Mouse (Mus musculus): ENCODE results near the gene Sf1.
A peak's percentile ranks its signal among the peaks of the same experiment; 100 is the strongest.

Gene Sf1

DNA sequence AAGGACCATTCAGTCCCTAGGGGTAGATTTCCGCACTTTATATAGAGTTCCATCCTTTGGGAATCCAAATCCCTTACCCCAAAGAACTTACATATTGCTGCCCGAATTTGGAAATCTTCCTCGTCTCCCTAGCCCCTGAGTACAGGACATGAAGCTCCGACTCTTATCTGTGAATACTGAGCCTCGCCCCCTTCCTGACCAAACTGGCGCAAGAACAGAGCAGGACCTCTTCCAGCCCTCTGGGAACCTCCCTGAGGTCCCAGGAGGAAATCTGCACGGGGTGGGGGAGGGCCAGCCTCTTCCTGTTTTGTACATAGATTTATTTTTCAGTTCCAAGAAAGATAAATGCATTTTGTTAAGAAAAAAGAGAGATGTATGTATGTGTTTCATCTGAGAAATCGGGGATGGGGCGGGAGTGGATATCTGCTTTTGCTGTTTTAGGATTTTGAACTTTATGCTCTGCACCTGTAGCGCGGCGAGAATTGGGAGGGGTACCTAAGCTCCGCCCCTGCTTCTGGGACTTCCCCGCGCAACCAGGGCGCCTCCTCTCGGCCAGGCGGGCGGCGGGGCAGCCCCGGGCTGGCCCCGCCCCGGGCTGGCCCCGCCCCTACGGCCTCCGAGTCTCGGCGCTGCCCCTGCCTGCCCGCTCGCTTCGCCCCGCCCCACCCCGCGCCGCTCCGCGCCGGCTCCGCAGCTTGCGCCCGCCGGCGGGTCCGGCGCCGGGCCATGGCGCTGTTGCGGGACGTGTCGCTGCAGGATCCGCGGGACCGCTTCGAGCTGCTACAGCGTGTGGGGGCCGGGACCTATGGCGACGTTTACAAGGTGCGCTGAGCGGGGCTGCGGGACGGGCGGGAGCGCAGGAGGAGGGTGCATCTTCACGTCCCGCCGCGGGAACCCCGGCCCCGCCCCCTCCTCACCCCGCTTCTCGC, 22.7 kb upstream of the Sf1 start, which contains the start of gene Map4k2:
Gene Map4k2, plus strand, starts transcription at position 612 of the 929 bp plus-strand sequence.
- peak; percentile 33; the same call in 1 of the 2 replicates for ATAC-seq (ENCODE audit: insufficient number of reproducible peaks, low FRiP score, low TSS enrichment)

DNA sequence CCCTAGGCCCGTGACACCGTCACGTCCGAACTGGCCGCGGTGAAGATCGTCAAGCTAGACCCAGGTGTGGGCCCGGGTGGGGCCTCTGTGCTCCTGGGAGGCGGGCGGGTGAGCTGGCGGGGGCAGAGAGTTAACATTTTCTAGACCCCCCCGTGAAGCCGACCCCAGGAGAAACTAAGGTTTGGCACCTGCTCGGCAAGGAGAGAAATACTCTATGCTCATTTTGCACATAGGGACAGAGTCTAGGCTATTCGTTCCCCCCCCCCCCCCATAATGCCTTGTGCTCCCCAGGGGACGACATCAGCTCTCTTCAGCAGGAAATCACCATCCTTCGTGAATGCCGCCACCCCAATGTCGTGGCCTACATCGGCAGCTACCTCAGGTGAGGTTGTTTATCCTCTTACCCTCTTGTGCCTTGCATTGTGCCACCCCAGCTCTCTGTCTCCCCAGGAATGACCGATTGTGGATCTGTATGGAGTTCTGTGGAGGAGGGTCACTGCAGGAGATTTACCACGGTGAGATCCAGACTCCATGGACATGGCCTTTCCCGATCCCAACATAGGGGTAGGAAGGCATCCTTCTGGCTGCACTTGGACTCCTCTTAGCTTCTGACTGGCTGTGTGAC, 21.9 kb upstream of the Sf1 start:
- no peak for ATAC-seq (ENCODE audit: insufficient number of reproducible peaks, low FRiP score, low TSS enrichment)

GRCm38 (mm10) chr19:6342276-6342933, 21.1 kb upstream of the Sf1 start:
- ATAC-seq (ENCODE audit: insufficient number of reproducible peaks, low FRiP score, low TSS enrichment): no peak

DNA sequence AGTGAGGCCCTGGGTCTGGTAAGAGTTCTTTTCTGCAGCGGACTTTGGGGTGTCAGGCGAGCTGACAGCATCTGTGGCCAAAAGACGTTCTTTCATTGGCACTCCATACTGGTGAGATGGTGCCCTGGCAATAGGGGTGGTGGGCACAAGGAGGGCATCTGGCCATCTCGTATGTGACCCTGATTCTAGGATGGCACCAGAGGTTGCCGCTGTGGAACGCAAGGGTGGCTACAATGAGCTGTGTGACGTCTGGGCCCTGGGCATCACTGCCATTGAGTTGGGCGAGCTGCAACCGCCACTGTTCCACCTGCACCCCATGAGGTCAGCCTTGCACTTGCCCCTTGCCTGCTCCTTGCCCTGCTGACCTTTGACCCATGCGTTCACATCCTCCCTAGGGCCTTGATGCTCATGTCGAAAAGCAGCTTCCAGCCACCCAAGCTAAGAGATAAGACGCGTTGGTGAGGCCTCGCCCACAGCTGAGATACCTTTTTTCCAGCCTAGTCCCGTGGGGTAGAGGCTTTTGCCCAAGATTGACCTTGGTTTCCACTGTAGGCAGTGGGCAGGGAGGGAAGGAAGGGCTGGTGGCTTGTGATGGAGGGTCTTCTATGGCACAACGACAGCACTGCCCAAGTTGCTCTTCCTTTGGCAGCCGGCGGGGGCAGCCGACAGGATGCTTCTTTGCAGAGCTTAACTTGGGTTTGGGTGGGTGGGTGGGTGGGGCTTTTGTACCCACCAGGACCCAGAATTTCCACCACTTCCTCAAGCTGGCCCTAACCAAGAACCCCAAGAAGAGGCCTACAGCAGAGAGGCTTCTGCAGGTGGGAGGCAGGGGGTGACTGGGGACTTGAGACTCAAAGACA, 20.2 kb upstream of the Sf1 start:
- no peak for ATAC-seq (ENCODE audit: insufficient number of reproducible peaks, low FRiP score, low TSS enrichment)

DNA sequence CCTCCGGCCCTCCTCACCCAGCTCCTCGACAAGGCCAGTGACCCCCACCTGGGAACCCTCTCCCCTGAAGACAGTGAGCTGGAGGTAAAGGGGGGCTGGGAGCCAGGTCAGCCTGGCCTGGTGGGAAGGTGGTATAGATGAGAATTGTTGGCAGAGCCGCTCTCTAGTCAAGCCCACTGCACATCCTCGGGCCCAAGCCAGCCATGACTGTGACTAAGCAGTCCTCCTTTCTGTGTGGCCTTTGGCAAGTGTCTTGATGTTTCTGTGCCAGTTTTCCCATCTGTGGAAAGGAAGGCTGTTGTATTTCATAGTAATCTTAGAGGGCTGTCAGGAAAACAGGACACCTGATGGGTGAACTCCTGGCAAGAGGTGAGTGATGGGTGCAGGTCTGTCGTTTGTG, 19.5 kb upstream of the Sf1 start:
- no peak for ATAC-seq (ENCODE audit: insufficient number of reproducible peaks, low FRiP score, low TSS enrichment)

DNA sequence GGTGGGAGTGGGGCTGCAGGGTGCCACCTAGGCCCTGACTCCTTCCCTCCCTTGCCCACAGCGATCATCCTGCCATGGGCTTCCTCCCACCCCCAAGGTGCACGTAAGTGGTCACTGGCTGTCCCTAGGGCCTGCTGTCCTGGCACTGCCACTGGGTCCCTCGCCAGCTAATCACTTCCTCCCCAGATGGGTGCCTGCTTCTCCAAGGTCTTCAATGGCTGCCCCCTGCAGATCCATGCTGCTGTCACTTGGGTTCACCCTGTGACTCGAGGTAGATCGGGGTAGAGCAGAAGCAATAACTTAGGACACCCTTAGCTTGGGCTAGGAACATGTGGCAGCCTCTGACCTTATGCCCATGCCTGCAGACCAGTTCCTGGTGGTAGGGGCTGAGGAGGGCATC, 17.5 kb upstream of the Sf1 start:
- no peak for ATAC-seq (ENCODE audit: insufficient number of reproducible peaks, low FRiP score, low TSS enrichment)

DNA sequence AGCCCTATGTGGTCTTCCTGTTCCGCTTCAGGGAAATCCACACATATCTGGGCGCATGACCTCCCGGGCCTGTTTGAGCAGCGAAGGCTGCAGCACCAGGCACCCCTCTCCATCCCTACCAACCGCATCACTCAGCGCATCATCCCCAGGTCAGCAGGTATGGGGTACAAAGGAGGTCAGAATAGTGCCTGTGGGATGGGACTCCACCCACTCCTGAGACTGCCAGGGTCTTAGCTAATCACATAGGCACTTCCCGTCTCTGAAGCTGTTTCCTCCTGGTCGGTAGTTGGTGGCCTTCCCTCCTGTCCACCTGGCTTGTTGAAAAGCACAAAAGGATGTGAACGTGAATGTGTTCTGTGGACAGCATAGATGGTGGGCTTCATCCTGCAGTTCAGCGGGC, 16.8 kb upstream of the Sf1 start:
- no peak for ATAC-seq (ENCODE audit: insufficient number of reproducible peaks, low FRiP score, low TSS enrichment)

- ATAC-seq (ENCODE audit: insufficient number of reproducible peaks, low FRiP score, low TSS enrichment): no peak
Observed at GRCm38 (mm10) chr19:6347615-6348014, 15.9 kb upstream of the Sf1 start.

DNA sequence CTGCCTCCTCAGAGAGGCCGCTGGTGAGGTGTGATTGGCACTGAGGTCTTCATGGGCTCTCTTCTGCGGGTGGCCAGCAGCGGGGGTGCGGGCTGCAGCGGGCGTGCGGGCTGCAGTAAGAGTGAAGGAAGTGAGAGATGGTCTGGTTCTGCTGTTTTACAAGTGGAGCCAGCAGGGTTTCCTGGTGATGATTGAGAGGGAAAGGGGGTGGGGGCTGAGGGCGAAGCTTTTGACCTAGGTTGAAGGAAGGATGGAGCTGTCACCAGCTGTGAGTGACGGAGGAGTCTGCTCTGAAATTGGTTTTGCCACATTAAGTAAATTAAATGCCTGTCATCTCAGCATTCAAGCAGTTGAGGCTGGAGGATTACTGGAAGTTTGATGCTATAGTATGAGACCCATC, 14.8 kb upstream of the Sf1 start:
- no peak for ATAC-seq (ENCODE audit: insufficient number of reproducible peaks, low FRiP score, low TSS enrichment)

GRCm38 (mm10) chr19:6349215-6349983, 14.1 kb upstream of the Sf1 start:
- ATAC-seq (ENCODE audit: insufficient number of reproducible peaks, low FRiP score, low TSS enrichment): no peak

DNA sequence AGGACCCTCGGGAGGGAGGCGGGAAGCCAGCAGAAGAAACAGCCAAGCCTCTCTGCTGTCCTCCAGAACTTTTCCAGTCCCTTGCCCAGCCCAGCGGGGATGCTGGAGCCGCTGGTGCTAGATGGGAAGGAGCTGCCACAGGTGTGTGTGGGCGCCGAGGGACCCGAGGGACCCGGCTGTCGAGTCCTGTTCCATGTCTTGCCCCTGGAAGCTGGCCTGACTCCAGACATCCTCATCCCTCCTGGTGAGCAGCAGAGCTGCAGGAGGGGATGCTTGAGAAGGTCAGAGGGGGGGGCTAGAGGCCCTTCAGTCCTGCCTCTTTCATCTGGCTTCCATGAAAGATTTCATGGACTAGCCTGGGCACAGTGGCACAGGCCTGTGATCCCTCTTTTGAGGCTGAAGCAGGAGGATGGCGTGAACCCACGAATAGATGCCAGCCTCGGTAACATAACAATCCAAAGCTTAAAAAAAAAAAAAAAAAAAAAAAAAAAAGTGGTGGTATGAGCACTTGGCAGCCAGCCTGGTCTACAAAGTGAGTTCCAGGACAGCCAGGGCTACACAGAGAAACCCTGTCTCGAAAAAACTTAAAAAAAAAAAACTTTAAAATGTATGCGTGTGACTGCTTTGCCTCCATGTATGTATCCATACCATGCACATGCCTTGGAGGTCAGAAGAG, 11.9 kb upstream of the Sf1 start:
- ATAC-seq (ENCODE audit: insufficient number of reproducible peaks, low FRiP score, low TSS enrichment): no peak

DNA sequence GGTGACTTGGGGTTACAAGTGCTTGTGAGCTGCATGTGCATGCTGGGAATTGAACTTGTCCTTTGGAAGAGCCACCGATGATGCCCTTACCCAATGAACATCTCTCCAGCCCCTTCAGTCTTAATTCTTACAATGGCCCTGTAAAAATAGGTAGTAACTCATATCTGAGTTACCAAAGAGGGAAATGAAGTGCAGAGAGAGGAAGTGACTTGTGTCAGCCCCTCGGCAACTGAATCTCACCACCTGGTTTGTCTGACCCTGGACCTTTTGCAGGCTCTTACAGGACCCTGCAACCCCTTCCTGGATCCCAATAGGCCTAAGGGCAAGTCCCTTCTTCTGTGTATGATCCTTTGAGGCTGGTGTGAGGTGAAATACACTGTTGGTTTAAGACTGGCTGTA, 11.4 kb upstream of the Sf1 start:
- no peak for ATAC-seq (ENCODE audit: insufficient number of reproducible peaks, low FRiP score, low TSS enrichment)

- ATAC-seq (ENCODE audit: insufficient number of reproducible peaks, low FRiP score, low TSS enrichment): no peak
Observed at GRCm38 (mm10) chr19:6354030-6354429, 9.5 kb upstream of the Sf1 start.

GRCm38 (mm10) chr19:6361291-6361690, 2.2 kb upstream of the Sf1 start:
- no peak for ATAC-seq (ENCODE audit: insufficient number of reproducible peaks, low FRiP score, low TSS enrichment)

DNA sequence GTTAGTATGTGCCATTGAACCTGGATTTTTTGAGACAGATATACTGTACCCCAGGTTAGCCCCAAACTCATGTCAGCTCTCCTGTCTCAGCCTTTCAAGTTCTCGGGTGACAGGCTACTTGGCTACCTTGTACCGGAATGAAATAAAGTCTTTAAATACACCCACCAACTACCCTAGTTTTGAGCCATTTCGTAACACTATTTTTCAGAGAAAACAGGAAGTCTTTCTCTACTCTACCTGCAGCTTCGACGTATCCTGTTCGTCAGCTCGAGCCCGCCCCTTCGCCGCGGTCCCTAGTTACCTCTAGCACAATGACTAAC, 439 bp upstream of the Sf1 start:
- no peak; the same call in 1 of the 2 replicates for ATAC-seq (ENCODE audit: insufficient number of reproducible peaks, low FRiP score, low TSS enrichment)

- ATAC-seq (ENCODE audit: insufficient number of reproducible peaks, low FRiP score, low TSS enrichment): peak; percentile 28; the same call in 1 of the 2 replicates
Observed at GRCm38 (mm10) chr19:6364317-6364725, 831 bp downstream of the Sf1 start.

- no peak for ATAC-seq (ENCODE audit: insufficient number of reproducible peaks, low FRiP score, low TSS enrichment)
Observed at GRCm38 (mm10) chr19:6364842-6365241, 1.4 kb downstream of the Sf1 start.

DNA sequence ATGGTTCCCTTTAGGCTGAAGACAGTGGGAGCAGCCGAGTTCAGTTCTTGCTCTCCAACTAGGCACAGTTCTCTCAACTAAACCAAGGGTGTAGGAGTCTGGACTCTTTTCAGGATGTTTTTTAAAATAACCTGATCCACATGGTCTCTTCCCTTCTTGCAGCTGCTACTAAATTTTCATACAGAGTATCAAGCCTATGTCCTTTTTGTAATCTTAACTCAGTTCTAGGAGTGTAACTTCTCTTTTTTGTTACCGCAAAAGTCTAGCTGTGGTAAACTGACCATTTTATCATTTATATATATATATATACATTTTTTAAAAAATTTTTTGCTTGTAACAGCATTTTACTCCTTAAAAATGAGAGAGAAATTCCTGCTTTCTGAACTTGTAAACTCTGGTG, 6.7 kb downstream of the Sf1 start:
- ATAC-seq (ENCODE audit: insufficient number of reproducible peaks, low FRiP score, low TSS enrichment): no peak

- no peak for ATAC-seq (ENCODE audit: insufficient number of reproducible peaks, low FRiP score, low TSS enrichment)
Observed at GRCm38 (mm10) chr19:6372433-6372832, 8.9 kb downstream of the Sf1 start.
